Mouse (Mus musculus) kidney, postnatal 10 days (tissue): ENCODE data around the gene Gm49416.
A peak's percentile ranks its signal among the peaks of the same experiment; 100 is the strongest.
"Not testable (repeated sequence)": the region's sequence is repeated elsewhere in the genome, so short reads cannot be mapped to it uniquely, and the experiment has no call there.

ENCODE experiments used
- DNase-seq: peaks from one replicate; pipeline ENCODE4 v3.0.0; 2021; ENCODE audit warnings: mixed read lengths

The Gm49416 gene

DNA sequence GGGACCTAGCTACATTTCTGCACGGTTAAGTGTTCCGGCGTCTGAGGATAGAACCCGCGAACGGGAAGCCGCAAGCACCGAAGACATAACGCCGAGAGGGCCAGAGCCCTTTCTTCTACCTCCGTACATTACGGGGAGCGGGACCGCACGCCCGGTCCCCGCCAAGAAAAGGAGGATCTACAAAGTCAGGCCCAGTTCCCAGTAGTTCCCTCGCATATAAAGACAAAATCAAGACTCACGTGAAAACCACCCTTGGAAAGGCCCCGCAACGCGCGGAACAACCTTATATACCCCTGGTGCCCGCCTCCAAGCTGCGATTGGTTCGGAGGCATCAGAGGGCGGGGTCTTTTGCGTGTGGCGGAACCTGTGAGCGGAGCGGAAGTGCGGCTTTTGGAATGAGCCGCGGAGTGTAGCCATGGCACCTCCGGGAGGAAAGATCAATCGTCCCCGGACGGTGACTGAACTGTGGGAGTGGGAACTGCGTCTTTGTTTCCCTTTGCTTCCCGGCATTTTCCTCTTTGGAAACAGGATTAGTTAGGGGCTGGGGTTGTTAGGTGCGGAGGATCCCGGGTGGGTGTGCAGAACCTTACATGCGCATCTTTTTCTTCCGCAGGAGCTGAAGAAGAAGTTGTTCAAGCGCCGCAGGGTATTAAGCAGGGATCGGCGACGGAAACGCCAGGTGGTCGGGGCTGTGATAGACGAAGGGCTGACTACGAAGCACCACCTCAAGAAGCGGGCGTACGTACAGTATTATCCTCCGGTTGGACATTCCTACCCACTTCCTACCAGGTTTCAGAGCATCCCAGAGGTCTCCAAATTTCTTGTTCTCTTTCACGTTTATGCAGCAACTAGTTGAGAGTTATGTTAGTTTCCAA lies at the start of gene Gm49416, which contains the start of gene 1810009A15Rik:
TSS of gene Gm49416 (plus strand) at position 416 of the 875 bp plus-strand sequence.
TSS of gene 1810009A15Rik (plus strand) at position 343 of the 875 bp plus-strand sequence.
- peak; percentile 97 for DNase-seq

DNA sequence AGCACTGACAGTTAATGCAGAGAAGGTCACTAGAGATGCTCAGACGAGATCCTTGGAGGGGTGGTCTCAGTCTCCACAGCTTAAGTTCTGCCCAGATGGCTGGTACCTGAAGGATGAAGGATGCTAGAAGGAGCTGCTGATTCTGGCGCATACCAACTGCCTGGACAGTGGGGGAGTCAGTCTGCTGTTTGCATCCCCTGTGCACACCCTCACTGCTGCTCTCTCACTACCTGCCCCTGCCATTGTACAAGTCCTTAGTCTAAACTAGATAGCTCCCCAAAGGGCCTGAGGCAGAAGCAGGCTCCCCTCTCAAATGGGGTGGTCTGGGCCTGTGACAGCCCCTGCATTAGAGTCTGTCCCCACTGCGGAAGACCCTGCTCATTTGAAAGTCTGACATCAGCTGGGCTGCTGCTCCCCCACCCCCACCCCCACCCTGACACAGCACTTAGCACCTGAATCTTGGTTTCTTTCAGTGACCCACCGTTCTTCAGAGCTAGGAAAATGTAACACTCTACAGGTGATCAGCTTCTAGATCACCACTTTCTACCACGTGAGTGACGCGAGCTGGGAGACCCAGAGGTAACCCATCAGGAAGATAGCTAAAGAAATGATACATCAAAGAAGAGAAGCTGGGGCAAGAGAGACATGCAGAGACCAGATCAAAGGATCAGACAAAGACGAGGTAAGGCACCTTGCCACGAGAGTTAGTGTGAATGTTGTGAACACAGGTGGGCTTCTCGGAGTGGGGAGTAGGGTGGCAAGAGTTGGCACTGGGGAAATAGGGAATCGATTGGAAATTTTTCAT lies 49.4 kb upstream of the Gm49416 start, which contains the start of gene Gng3:
TSS of gene Gng3 (minus strand) at position 92 of the 805 bp plus-strand sequence.
- DNase-seq: no peak

DNA sequence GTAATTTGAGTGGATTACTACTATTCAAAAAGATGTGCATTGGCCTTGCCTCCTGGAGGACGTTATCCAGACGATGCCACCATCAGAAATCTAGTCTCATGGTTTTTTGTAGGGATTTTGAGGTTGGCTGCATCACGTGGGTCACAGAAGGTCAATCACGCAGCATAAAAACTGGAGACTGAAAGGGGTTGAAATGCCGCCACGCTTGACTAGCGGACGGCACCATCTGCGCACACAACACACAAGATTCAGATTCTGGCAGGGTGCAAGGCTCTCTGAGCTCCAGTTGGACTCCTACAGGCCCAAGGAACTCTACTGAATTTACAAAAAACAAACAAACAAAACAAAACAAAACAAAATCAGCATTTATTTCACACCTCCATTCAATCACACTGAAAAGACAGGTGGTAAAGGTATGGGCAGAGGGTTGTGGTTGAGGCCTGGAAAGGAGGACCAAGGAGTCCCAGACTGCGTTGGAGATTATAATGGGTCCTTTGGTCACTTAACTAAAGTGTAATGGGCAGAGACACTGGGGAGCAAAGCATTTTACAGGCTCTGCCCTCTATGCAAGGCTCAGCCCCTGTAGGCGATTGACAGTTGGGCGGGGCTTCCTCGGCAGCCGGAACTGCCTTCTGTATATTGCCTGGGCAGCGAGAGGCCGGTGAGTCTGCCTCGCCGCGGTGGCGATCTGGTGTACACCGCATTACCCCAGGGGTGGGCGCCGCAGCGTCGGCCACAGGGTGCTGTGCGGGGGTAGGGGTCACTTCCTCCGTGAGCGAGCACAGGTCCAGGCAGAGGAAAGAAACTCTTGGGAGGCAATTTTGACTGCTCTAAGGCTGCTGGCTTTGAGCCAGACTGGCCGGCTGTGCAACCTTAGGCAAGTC lies 48.6 kb upstream of the Gm49416 start:
- peak; percentile 89 for DNase-seq

DNA sequence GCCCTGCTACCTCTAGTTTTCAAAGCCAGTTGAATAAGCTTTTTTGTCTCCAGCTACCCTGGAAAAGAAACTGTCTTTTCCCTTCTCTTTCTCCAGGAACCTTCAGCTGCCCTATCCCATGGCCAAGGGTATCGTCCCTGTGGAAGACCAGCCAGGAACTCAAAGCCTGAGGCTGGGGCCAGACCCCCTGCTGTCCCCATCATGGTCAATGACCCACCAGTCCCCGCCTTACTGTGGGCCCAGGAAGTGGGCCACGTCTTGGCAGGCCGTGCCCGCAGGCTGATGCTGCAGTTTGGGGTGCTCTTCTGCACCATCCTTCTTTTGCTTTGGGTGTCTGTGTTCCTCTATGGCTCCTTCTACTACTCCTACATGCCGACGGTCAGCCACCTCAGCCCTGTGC lies 47.7 kb upstream of the Gm49416 start:
- DNase-seq: no peak

DNA sequence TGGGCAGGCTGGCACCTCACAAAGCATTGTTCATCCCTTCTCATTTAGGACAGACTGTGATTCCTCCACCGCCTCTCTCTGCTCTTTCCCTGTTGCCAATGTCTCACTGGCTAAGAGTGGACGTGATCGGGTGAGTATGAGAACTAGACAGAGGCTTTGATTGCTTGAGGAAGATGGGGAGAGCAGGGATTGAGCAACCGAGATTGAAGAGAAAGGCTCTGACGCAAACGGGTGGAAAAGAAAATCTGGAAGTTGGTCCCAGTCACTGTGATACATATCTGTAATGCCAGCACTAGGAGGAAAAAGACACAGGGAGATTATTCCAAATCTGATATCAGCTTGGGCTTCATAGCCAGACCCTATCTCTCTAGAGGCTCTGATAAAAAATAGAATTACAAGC lies 45.8 kb upstream of the Gm49416 start:
- no peak for DNase-seq

DNA sequence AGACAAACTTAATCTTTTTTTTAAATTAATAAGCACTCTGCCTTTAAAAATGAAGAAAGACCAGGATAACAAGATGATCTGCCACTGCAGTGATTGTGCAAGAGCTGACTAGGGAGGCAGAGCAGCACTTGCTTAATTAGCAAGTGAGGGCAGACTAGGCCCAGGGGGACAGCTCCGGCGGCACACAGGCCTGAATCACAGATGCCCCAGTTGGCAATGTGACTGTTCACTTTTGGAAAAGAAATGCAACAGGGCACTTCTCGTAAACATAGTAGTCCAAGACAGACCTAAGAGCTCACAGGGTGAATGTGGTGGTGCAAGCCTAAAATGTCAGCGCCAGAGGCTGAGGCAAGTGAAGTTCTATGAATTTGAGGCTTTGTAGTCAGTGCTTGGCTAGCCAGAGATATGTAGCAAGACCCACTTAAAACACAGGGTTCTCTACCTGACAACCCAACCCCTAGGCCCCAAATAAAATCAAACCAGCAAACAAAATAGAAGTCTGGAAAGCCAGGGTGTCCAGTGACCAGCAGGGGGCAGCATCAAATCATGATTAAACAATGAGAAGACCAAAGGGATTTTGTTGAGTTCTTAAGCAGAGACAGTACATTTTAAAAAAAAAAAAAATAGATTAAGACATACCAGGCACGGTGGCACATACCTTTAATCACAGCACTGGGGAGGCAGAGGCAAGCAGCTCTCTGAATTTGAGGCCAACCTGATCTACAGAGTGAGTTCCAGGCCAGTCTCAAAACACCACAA lies 44.2 kb upstream of the Gm49416 start:
- DNase-seq: peak; percentile 91

DNA sequence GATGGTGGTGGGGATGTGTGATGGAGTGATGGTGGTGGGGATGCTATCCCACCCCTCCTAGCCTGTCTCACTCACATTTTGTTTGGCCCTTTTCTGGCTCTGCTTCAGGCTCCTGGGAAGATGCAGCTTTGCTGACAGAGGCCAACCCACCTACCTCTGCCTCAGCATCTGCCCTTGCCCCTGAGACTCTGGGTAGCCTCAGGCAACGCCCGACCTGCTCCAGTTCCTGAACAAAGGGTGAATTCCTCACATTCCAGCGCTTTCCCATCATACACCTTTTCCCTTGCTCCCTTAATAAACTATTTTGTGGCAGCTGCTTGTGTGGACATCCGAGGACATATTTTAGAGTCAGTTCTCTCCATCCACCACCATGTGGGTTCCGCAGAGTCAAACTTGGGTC lies 40.4 kb upstream of the Gm49416 start:
- no peak for DNase-seq

DNA sequence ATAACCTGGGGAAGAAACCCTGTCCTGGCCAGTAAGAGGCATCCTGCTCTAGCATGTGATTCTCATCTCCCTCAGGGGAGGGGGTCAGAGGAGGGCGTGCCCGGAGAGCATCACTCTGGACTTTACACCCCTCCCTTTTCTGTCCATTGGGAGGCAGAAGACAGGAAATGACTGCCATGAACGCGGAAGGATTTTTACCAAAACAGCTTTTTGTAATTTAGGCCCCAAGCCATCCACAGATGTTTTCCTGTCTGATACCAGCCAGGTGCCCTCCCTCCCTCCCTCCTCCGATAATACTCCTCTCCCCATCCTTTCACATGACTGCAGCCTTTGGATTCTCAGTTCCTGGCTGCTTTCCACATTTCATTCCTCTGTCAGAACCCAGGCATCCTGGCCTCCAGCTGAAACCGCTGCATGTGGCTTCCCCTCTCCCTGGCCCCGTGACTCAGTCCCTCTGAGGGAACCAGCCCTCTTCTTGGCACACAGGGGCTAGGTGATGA lies 38.3 kb upstream of the Gm49416 start, which contains the start of gene Lrrn4cl:
TSS of gene Lrrn4cl (plus strand) at position 367 of the 500 bp plus-strand sequence.
- DNase-seq: peak; percentile 55

DNA sequence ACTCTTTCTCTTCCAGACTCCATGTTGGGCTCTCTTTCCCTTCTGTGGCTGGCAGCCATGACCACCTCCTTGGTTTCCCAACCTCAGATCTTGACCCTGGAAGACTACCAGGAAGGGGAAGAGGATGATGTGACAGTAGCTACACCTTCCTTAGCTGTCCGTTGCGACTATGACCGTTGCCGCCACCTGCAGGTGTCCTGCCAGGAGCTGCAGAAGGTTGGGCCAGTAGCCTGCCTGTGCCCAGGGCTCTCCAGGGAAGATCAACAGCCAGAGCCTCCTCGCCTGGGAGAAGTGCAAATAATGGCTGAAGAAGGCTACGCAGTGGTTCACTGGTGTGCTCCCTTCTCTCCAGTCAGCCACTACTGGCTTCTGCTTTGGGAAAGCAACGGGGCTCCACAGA lies 37.1 kb upstream of the Gm49416 start:
- DNase-seq: no peak

DNA sequence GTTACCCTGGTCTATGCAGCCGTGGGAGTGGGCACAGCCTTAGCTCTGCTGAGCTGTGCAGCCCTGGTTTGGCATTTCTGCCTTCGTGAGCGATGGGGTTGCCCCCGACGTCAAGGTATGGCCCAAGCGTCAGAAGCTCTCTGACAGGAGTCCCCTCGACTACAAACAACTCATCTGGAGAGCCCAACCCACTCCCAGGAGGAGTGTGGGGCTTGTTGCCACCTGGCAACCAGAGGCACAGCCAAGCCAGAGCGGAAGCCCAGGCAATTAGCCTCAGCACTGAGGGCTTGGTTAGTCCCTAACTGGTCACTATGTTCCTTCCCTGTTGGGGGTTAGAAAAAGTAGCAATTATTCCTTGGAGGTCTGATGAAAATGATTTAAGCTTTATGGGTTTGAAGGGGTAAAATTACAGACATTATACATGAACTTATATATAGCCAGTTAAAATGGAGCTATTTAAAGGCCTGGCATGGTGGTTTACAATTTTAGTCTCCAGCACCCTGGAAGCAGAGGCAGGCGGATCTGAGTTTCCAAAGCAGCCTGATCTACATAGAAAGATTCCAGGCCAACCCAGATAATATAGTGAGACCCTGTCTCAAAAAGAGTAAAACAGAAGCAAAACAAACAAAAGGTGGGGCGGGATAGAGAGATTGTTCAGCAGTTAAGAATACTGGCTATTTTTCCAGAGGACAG lies 36.3 kb upstream of the Gm49416 start:
- no peak for DNase-seq

DNA sequence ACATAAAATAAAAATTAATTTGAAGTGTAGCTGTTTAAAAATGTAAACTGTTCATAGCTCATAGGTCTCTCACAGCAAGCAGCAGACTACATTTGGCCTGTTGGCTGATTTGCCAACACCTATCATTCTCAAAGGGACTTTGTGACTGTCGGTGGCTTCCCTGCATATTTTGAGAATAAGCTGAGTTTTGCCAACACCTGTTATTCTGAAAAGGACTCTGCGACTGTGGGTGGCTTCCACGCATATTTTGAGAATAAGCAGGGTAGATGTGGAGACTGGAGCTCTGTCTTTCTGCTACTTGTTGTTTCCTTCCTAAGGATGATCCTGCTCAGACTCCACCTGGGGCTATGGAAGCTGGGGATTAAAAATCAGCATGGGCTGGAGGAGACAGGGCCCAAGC lies 35.6 kb upstream of the Gm49416 start:
- no peak for DNase-seq

DNA sequence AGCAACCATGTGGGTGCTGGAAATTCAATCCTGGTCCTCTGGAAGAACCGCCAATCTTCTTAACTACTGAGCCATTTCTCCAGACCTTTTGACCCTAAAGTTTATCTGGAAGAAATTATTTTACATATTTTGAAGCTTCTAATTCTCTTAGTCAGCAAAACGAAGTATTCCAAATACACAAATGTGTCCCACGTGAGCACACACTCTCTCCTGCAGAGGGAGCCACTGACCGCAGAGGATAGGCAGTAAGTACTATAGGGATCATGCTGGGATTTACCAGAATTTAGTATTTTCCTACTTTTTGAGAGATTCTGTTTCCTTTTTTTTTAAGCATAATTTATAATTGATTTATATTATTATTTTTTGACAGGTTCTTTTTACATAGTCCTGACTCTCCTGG lies 31.0 kb upstream of the Gm49416 start:
- DNase-seq: peak; percentile 78

DNA sequence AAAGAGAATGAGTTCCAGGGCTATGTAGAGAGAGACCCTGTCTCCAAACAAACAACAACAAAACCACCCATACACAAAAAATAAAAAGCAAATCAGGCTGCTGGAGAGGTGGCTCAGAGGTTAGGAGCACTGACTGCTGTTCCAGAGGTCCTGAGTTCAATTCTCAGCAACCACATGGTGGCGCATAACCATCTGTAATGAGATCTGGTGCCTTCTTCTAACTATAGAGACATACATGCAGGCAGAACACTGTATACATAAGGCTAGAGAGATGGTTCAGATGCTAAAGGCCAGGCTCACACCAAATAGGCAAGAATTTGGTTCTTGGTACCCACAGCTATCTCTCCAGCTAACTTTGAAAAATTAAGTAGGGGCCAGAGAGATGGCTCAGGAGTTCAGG lies 29.7 kb upstream of the Gm49416 start:
- DNase-seq: peak; percentile 50

DNA sequence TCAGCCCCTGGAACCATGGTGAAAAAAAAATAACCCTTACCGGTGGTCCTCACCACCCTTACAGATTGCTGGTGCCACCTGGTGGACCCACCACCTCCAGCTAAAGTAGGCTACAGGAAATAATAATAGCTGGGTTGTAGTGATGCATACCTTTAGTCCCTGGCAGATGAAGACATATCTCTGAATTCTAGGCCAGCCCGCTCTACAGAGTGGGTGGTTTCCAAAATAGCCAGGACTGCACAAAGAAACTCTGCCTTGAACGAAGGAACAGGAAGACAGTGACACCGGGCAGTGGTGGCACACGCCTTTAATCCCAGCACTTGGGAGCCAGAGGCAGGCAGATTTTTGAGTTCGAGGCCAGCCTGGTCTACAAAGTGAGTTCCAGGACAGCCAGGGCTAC lies 24.5 kb upstream of the Gm49416 start:
- no peak for DNase-seq

DNA sequence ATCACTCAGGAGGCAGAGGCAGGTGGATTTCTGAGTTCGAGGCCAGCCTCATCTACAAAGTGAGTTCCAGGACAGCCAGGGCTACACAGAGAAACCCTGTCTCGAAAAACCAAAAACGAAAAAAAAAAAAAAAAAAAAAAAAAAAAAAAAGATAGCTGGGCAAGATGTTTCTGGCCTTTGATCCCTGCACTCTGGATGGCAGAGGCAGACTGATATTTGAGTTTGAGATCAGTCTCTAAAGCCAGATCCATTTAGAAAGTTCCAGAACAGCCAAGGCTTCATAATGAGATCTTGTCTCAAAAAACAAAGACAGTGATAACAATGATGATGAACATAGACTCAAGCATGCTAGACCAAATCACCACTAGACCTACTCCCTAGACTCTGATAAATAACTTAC lies 18.3 kb upstream of the Gm49416 start:
- not testable (repeated sequence) for DNase-seq

DNA sequence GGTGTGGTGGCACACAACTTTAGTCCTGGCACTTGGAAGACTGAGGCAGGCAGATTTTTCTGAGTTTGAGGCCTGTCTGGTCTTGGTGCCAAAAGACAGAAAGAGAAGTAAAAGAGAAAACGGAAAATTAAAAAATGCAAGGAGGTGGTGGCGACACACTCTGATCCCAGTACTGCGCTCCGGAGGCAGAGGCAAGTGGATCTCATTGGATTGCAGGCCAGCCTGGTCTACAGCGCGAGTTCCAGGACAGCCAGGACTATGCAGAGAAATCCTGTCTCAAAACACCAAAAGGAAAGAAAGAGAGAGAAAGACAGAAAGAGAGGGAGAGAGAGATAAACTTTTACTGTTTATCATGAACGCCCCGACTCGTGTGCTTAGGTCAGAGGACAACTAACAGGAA lies 17.9 kb upstream of the Gm49416 start:
- DNase-seq: peak; percentile 31

DNA sequence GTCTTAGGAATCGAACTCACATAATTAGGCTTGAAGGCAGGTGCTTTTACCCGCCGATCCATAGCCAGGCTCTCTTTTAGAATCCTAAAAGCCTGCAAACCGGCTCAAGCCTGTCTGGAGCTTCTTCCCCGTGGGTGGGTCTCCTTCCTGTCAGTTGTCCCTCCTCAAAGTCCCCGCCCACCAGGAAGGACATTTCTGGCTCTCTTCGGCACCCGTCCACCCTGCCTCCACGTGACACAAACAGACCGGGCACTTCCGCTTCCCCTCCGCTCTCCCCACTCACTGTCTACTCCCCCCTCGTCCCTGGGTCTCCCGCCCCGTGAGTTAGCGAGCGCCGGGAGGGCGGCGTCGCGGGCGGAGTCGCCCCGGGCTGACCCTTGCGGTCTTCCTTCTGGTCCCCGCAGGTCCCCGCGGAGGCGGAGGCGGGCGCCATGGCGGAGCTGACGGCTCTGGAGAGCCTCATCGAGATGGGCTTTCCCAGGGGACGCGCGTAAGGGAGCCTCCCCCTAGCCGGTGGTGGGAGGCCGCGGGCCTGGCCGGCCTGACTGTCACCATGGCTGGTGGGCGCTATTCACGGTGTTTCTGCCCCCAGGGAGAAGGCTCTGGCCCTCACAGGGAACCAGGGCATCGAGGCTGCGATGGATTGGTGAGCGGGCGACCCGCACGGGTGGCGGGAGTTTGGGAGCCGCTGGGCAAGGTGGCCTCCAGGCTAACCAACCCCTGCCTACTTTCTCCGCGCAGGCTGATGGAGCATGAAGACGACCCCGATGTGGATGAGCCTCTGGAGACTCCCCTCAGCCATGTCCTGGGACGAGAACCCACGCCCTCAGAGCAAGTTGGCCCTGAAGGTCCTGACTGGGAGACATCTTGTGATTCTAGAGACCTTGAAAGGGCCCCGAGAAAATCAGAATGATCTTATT lies 17.2 kb upstream of the Gm49416 start, which contains the start of gene Ubxn1:
TSS of gene Ubxn1 (plus strand) at position 230 of the 920 bp plus-strand sequence.
- peak; percentile 97 for DNase-seq

DNA sequence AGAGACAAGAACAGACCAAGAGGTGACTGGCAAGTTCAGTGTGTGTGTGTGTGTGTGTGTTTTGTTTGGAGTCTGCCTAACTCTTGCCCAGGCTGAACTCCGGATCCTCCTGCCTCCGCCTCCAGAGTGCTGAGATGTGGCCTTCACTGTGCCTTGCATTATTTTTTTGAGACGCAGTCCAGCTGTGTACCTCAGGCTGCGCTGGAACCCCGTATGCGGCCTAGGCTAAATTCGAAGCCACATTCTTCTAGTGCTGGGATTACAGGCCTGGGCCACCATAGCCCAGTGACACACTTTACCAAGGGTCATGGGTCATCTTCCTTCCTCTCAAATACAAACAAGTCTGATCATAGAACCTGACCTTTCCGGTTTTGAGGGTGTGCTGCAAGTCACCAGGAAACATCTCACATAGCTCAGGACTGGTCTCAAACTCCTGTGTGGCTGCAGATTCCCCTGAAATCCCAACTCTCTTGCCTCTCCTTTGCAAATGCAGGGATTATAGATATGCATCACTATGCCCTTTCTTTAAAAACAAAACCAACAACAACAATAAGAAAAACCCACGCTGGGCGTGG lies 16.4 kb upstream of the Gm49416 start:
- DNase-seq: no peak

DNA sequence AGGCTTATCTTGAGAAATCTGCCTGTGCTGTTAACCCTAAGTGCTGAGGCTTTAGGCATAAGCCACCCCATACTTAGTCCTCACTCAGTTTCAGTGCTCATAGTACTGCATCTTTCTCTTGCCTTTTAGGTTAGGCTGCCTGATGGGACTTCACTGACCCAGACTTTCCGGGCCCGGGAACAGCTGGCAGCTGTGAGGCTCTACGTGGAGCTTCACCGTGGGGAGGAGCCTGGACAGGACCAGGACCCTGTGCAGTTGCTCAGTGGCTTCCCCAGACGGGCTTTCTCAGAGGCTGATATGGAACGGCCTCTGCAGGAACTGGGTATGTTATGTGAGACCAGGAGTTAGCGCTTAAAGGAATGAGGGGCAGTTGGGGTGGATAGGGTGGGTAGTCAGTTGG lies 13.7 kb upstream of the Gm49416 start:
- DNase-seq: no peak
